Mouse (Mus musculus) stomach, embryonic 15.5 days (tissue): ENCODE data around the gene Flvcr1. TPM values are rescaled to one million over a fixed set of nuclear protein-coding genes. Genes with fewer than 3 reads are reported as not detected.

Source experiments
- ATAC-seq: fragments of 200-750 bp; cut with Nextera tagmentation; 2 replicates; pipeline ENCODE4 v1.8.0; 2017; ENCODE audit warnings: low read depth, moderate number of reproducible peaks, moderate TSS enrichment; ENCODE audit not compliant: insufficient read depth, low FRiP score
- H3K27ac ChIP-seq: fragments of 300-500 bp; sonication (generic); 2 replicates; pipeline ENCODE4 v1.5.1; 2015; ENCODE audit warnings: mild to moderate bottlenecking, inconsistent platforms
- H3K27me3 ChIP-seq: fragments of 300-500 bp; sonication (generic); replicated peaks from 2 replicates; pipeline ENCODE4 v1.6.1; 2015; ENCODE audit warnings: inconsistent platforms
- H3K36me3 ChIP-seq: fragments of 300-500 bp; sonication (generic); 2 replicates; pipeline ENCODE4 v1.6.1; 2015; ENCODE audit warnings: inconsistent platforms
- H3K4me1 ChIP-seq: fragments of 300-500 bp; sonication (generic); 2 replicates; pipeline ENCODE4 v1.6.1; 2015; ENCODE audit warnings: inconsistent platforms
- H3K4me2 ChIP-seq: fragments of 300-500 bp; sonication (generic); 2 replicates; pipeline ENCODE4 v1.6.1; 2015; ENCODE audit warnings: mild to moderate bottlenecking, inconsistent platforms
- H3K4me3 ChIP-seq: fragments of 300-500 bp; sonication (generic); replicated peaks from 2 replicates; pipeline ENCODE4 v1.5.1; 2015; ENCODE audit warnings: inconsistent platforms
- H3K9ac ChIP-seq: fragments of 300-500 bp; sonication (generic); 2 replicates; pipeline ENCODE4 v1.6.1; 2015; ENCODE audit warnings: inconsistent platforms
- H3K9me3 ChIP-seq: fragments of 300-500 bp; sonication (generic); 2 replicates; pipeline ENCODE4 v1.6.1; 2016; ENCODE audit warnings: inconsistent platforms
- WGBS: fragments of 180-500 bp; shearing (Covaris S2); methylation state at CpG from one replicate; pipeline ENCODE4 v1.1.7; 2015; 5-methylcytosine and 5-hydroxymethylcytosine counted together
- polyA plus RNA-seq: library from polyadenylated mRNA; unstranded; fragments of >200 nt; fragmentation: Nextera tagmentation; extraction: Ambion mirVana; gene quantifications from 2 replicates; pipeline ENCODE4 v1.2.1, GENCODE M21; 2015

The Flvcr1 gene
- polyA plus RNA-seq, 1 experiment from 2014 or later = 6.4 TPM

GRCm38 (mm10) chr1:191008707-191009106 lies 17.3 kb downstream of the Flvcr1 start:
- Histone ChIP-seq H3K36me3 (peaks cover 4% of the 10 kb centered on the region), H3K9me3 (no peaks in the 10 kb centered on the region), H3K4me1 (no peaks in the 10 kb centered on the region), H3K4me2 (no peak overlapping the region), H3K27me3 (no peaks in the 10 kb centered on the region), H3K27ac (no peak overlapping the region), H3K4me3 (no peak overlapping the region), H3K9ac (no peak overlapping the region)
- no peak for ATAC-seq
- 99% methylated on average over 5 of the region's 5 CpGs for WGBS

GRCm38 (mm10) chr1:191002201-191002600 lies 23.8 kb downstream of the Flvcr1 start:
- WGBS = 70% methylated on average over 6 of the region's 6 CpGs
- no peaks in the 10 kb centered on the region for H3K9me3 ChIP-seq
- no peak overlapping the region for H3K4me2 ChIP-seq
- no peak overlapping the region for H3K27ac ChIP-seq
- no peaks in the 10 kb centered on the region for H3K27me3 ChIP-seq
- no peak for ATAC-seq
- no peaks in the 10 kb centered on the region for H3K4me1 ChIP-seq
- H3K36me3 ChIP-seq = no peaks in the 10 kb centered on the region
- no peak overlapping the region for H3K4me3 ChIP-seq
- no peak overlapping the region for H3K9ac ChIP-seq

GRCm38 (mm10) chr1:191000686-191001085 lies 25.3 kb downstream of the Flvcr1 start:
- Histone ChIP-seq H3K27ac (no peak overlapping the region), H3K4me2 (no peak overlapping the region), H3K9ac (no peak overlapping the region), H3K27me3 (no peaks in the 10 kb centered on the region), H3K4me1 (no peaks in the 10 kb centered on the region), H3K9me3 (no peaks in the 10 kb centered on the region), H3K36me3 (no peaks in the 10 kb centered on the region), H3K4me3 (no peak overlapping the region)
- no peak for ATAC-seq
- 82% methylated on average over 3 of the region's 3 CpGs for WGBS

GRCm38 (mm10) chr1:190998027-190998426 lies 27.9 kb downstream of the Flvcr1 start:
- H3K27ac ChIP-seq = no peak overlapping the region
- no peak overlapping the region for H3K9ac ChIP-seq
- WGBS = 76% methylated on average over 1 of the region's 1 CpGs
- H3K9me3 ChIP-seq = no peaks in the 10 kb centered on the region
- H3K4me1 ChIP-seq = no peaks in the 10 kb centered on the region
- ATAC-seq = no peak
- H3K36me3 ChIP-seq = no peaks in the 10 kb centered on the region
- H3K27me3 ChIP-seq = no peaks in the 10 kb centered on the region
- no peak overlapping the region for H3K4me2 ChIP-seq
- H3K4me3 ChIP-seq = no peak overlapping the region

- ATAC-seq = no peak
- Histone ChIP-seq H3K4me3 (no peak overlapping the region), H3K36me3 (no peaks in the 10 kb centered on the region), H3K27me3 (no peaks in the 10 kb centered on the region), H3K27ac (no peak overlapping the region), H3K4me2 (no peak overlapping the region), H3K9me3 (no peaks in the 10 kb centered on the region), H3K9ac (no peak overlapping the region), H3K4me1 (no peaks in the 10 kb centered on the region)
- 67% methylated on average over 6 of the region's 6 CpGs for WGBS
Observed at GRCm38 (mm10) chr1:190996346-190996877, 29.5 kb downstream of the Flvcr1 start.

- Histone ChIP-seq H3K4me1 (no peaks in the 10 kb centered on the region), H3K36me3 (no peaks in the 10 kb centered on the region), H3K9ac (no peak overlapping the region), H3K4me2 (no peak overlapping the region), H3K27me3 (no peaks in the 10 kb centered on the region), H3K9me3 (no peaks in the 10 kb centered on the region), H3K27ac (no peak overlapping the region), H3K4me3 (no peak overlapping the region)
- 53% methylated on average over 7 of the region's 7 CpGs for WGBS
- no peak for ATAC-seq
Observed at GRCm38 (mm10) chr1:190995548-190995947, 30.4 kb downstream of the Flvcr1 start.

- Histone ChIP-seq H3K4me2 (no peak overlapping the region), H3K9ac (no peak overlapping the region), H3K4me1 (no peaks in the 10 kb centered on the region), H3K27ac (no peak overlapping the region), H3K4me3 (no peak overlapping the region), H3K27me3 (no peaks in the 10 kb centered on the region), H3K36me3 (no peaks in the 10 kb centered on the region), H3K9me3 (no peaks in the 10 kb centered on the region)
- WGBS = 77% methylated on average over 9 of the region's 9 CpGs
- no peak for ATAC-seq
Observed at GRCm38 (mm10) chr1:190989437-190990082, 36.4 kb downstream of the Flvcr1 start.

- no peak overlapping the region for H3K4me3 ChIP-seq
- no peak for ATAC-seq
- no peak overlapping the region for H3K9ac ChIP-seq
- 72% methylated on average over 4 of the region's 4 CpGs for WGBS
- H3K9me3 ChIP-seq = no peaks in the 10 kb centered on the region
- H3K4me1 ChIP-seq = peaks cover 7% of the 10 kb centered on the region; the same call in 1 of the 2 replicates
- H3K27me3 ChIP-seq = no peaks in the 10 kb centered on the region
- H3K27ac ChIP-seq = no peak overlapping the region
- no peaks in the 10 kb centered on the region for H3K36me3 ChIP-seq
- H3K4me2 ChIP-seq = no peak overlapping the region
Observed at GRCm38 (mm10) chr1:190981412-190981811, 44.5 kb downstream of the Flvcr1 start.

GRCm38 (mm10) chr1:190980470-190980869 lies 45.5 kb downstream of the Flvcr1 start:
- no peak overlapping the region for H3K27ac ChIP-seq
- no peaks in the 10 kb centered on the region for H3K9me3 ChIP-seq
- WGBS = 90% methylated on average over 1 of the region's 1 CpGs
- H3K4me2 ChIP-seq = no peak overlapping the region
- no peaks in the 10 kb centered on the region for H3K27me3 ChIP-seq
- H3K4me1 ChIP-seq = peaks cover 7% of the 10 kb centered on the region; the same call in 1 of the 2 replicates
- no peak for ATAC-seq
- H3K36me3 ChIP-seq = no peaks in the 10 kb centered on the region
- no peak overlapping the region for H3K4me3 ChIP-seq
- no peak overlapping the region for H3K9ac ChIP-seq

- Histone ChIP-seq H3K27ac (peak within 1 kb of the TSS; percentile 93), H3K9ac (peak within 1 kb of the TSS; percentile 40), H3K9me3 (no peaks in the 10 kb centered on the region), H3K27me3 (no peaks in the 10 kb centered on the region), H3K4me1 (peaks cover 7% of the 10 kb centered on the region; the same call in 1 of the 2 replicates), H3K4me3 (peak within 1 kb of the TSS; percentile 66), H3K4me2 (peak within 1 kb of the TSS; percentile 86), H3K36me3 (no peaks in the 10 kb centered on the region)
- peak; percentile 95 for ATAC-seq
- under 1% methylated on average over 36 of the region's 38 CpGs for WGBS
Observed at GRCm38 (mm10) chr1:190979100-190979563, 46.8 kb downstream of the Flvcr1 start, which contains the start of gene Vash2. Vash2 (minus strand) TSS chr1:190979296.

GRCm38 (mm10) chr1:190978511-190979073 lies 47.4 kb downstream of the Flvcr1 start:
- Histone ChIP-seq H3K9ac (peak overlapping the region; percentile 40), H3K9me3 (no peaks in the 10 kb centered on the region), H3K4me2 (peak overlapping the region; percentile 86), H3K36me3 (no peaks in the 10 kb centered on the region), H3K27me3 (no peaks in the 10 kb centered on the region), H3K27ac (peak overlapping the region; percentile 93), H3K4me3 (peak overlapping the region; percentile 66), H3K4me1 (peaks cover 7% of the 10 kb centered on the region; the same call in 1 of the 2 replicates)
- 1% methylated on average over 46 of the region's 46 CpGs for WGBS
- peak; percentile 47 for ATAC-seq

GRCm38 (mm10) chr1:190978001-190978400 lies 48.0 kb downstream of the Flvcr1 start:
- Histone ChIP-seq H3K4me2 (peak overlapping the region; percentile 86), H3K4me3 (peak overlapping the region; percentile 66), H3K4me1 (peaks cover 8% of the 10 kb centered on the region; the same call in 1 of the 2 replicates), H3K27ac (peak overlapping the region; percentile 93; the same call in 1 of the 2 replicates), H3K36me3 (no peaks in the 10 kb centered on the region), H3K27me3 (no peaks in the 10 kb centered on the region), H3K9me3 (no peaks in the 10 kb centered on the region), H3K9ac (peak overlapping the region; percentile 40)
- 2% methylated on average over 22 of the region's 22 CpGs for WGBS
- no peak for ATAC-seq
